Mouse (Mus musculus) Muller cell, postnatal 12 days (primary cell): ENCODE results near the gene Pex14.
A peak's percentile ranks its signal among the peaks of the same experiment; 100 is the strongest.

ENCODE experiments used
- DNase-seq: peaks from one replicate; pipeline ENCODE4 v3.0.0-alpha.2; 2015; ENCODE audit errors: inconsistent ontology term

The Pex14 gene

DNA sequence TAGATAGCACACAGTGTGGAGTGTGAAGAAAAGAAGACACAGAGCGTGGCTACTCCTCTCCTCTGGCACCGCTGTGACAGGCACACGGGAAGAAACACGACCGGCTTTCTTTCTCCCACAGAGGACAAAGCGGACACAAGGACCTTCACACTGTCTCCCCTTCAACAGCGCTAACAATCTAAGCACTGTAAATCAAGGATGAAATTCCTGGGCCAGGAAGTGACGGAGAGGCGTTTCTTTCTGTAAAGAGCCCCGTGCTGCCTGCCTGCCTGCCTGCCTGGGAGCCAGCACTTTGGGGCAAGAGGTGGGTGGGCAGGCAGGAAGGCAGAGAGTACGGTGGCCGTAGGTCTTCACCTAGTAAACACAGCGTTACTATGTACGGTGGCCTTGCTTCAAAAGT, 42.2 kb downstream of the Pex14 start:
- DNase-seq: no peak

DNA sequence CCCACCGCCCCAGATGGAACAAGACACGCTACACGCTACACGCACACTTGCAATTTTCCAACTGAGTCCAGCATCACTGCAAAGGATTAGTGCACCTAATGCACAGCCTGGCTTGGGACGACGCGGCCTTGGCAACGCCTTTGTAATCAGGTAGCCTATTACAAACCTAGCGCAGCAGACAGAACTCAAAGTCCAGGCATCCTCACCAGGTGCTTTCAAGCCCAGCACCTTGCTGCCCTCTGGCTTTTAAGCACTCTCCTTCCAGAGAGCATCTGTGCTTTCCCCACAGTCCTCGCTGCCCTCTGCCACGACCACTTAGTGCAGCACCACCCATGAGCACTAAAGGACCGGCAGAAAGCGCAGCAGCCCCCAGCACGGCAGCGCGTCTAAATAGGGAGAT, 42.7 kb downstream of the Pex14 start:
- DNase-seq: no peak

- DNase-seq: no peak
These were observed 43.8 kb downstream of the Pex14 start for GRCm38 (mm10) chr4:149055847-149056246.

DNA sequence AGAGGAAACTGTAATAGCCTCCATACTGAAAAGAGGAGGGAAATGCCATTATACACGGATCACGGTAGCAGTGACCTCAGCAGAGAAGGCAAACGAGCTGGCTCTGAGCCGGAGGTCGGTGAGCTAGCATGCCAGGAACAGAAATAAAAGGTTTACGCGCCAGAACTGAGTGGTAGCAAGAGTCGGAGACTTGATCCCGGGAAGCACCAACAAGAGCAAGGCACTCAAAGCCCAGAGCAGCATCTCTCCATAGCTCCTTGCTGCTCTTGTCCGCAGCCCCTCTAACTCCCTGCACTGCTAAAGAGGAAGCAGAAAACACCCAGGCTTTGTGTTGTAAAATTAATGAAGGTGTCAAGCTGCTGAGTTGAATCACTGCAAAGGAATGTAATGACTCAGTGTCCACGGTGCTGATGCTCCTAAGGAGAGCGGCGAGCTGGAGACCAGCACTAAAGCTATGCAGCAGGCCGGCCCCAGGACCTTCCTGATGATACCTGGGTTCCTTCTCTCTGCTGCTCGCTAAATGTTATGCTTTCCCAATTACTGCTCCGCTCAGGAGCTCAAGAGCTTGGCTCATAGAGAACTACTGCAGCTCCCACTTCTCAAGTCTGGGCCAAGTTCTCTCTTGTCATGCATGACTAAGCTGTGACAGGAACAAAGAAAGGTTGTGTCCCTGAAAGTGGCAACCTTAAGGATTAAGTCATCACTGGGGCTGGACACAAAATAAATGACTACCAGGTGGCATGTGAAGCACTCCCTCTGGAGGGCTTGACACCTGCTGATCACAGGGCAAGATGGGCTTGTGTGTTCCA, 50.1 kb downstream of the Pex14 start:
- DNase-seq: peak; percentile 92

- no peak for DNase-seq
These were observed 50.9 kb downstream of the Pex14 start for GRCm38 (mm10) chr4:149048625-149049228.

DNA sequence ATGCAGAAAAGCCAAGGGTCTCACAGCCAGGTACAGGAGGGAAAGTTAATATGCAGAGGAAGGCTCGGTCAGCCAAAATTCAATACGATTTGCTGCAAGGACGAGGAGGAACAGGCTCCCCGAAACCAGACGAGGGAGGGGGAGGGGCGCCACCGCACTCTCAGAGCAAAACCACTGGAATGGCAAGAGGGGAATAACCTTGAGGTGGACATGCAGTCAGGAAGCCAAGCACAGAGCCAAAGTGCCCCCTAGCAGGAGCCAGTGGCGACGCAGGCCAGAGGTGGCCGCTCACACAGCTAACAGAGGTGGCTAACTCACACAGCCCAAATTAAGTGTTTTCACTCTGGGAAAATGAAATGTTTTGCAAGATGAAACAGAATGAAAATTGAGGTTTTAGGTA, 52.3 kb downstream of the Pex14 start:
- peak; percentile 61 for DNase-seq

GRCm38 (mm10) chr4:149045885-149046284, 53.8 kb downstream of the Pex14 start:
- DNase-seq: no peak

GRCm38 (mm10) chr4:149040289-149040688, 59.4 kb downstream of the Pex14 start:
- no peak for DNase-seq

GRCm38 (mm10) chr4:149037706-149038105, 62.0 kb downstream of the Pex14 start:
- DNase-seq: no peak

DNA sequence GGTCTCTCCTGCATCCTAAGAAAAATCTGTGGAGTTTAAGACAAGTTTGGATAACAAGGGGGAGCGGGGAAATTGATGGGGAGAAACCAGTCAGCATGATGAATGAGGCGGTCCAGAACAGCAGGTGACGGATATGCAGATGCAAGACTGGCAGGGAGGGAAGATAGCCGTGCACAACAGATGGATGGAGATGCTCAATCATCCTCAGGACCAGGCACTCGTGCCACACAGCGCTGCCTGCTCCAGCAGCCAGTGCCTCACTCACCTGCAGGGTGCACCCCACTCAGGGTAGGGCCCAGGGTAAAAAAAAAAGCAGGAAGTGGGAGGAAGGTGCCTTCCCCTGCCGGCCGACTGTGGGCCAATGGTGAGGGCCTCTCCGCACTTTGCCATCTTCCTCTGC, 63.1 kb downstream of the Pex14 start:
- DNase-seq: no peak

GRCm38 (mm10) chr4:149031507-149031906, 68.2 kb downstream of the Pex14 start:
- no peak for DNase-seq

DNA sequence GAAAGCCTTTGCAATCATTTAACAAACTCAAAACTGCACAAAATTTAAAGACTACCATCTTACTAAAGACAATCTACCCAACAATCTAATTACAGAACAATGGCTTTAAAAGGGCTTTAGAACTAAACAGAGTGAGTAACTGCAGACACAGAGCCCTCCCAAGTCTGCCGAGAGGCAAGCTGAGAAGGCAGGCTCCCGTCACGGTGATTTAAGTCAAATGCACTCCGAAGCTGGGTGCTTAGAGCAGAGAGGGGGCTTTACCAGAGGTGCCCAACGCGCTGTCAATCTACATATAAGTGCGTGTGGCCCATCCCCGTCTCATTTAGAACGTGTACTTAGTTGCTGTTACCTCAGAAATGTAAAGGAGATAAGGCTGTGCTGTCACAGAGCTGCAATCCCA, 72.1 kb downstream of the Pex14 start:
- DNase-seq: no peak

DNA sequence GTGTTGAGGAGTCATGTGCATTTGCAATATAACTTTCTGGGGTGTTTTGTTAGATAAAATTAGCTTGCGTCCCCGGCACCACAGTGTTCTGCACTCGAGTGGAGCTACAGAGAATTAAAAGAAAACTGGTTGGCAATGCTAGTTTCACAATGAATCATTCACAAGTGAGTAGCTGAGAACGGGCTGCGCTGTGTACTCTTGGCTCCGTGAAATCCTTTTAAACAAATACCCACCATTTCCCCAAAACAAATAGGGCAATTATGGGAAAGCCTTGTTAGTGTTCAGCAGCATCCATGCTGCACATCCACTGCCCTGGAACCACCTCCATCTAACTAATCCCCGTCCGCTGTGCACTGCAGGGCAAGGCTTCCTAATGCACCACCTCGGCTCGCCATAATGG, 74.4 kb downstream of the Pex14 start:
- peak; percentile 36 for DNase-seq

DNA sequence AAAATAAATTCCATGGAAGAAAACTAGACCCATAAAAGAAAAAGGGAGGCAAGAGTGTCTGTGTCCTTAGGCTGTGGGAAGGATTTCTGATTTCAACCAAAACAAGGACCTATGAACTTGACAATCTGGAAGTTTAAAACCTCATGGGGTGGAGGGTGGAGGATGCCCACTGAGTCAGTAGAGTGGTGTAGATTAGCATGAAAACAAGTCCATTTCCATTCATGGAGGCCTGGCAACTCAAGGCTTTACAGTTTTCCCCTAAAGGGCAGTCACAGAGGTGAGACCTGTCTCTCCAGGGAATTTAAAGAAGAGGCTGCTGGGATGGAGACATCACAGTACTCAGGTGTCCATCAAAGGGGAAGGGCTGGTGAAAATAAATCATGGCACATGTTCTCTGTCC, 78.7 kb downstream of the Pex14 start:
- DNase-seq: no peak

DNA sequence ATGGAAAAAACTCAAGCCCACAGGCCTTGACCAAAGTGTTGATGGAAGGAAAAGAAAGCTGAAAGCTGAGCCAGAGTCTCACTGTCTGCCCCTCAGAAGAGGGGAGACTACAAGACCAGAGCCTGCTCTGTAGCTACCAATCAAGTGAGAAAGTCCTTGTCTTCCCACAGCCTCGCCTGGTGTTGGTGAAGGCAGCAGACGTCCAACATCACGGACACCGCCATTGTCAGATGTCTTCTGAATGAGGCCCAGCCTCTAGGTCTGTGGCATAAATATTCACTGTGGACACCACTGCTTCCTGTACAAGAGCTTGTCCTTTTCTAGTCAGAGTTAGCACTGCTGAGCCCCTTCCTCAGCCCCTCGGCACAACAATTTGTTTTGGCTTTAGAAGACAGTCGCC, 80.2 kb downstream of the Pex14 start:
- no peak for DNase-seq

- no peak for DNase-seq
These were observed 92.9 kb downstream of the Pex14 start for GRCm38 (mm10) chr4:149006756-149007155.

DNA sequence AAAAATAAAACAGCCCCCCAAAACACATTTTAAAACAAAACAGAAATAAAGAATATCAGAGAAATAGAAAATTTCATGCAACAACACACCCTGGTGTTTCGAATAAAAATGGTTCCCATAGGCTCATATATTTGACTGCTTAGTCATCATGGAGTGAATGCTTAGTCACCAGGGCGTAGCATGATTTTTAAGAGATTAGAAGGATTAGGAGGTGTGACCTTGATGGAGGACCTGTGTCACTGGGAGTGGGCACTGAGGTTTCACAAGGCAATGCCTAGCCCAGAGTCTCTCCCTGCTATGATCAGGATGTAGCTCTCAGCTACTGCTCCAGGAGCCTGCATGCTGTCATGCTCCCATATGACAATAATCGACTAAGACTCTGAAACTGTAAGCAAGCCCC, 93.6 kb downstream of the Pex14 start:
- DNase-seq: no peak

DNA sequence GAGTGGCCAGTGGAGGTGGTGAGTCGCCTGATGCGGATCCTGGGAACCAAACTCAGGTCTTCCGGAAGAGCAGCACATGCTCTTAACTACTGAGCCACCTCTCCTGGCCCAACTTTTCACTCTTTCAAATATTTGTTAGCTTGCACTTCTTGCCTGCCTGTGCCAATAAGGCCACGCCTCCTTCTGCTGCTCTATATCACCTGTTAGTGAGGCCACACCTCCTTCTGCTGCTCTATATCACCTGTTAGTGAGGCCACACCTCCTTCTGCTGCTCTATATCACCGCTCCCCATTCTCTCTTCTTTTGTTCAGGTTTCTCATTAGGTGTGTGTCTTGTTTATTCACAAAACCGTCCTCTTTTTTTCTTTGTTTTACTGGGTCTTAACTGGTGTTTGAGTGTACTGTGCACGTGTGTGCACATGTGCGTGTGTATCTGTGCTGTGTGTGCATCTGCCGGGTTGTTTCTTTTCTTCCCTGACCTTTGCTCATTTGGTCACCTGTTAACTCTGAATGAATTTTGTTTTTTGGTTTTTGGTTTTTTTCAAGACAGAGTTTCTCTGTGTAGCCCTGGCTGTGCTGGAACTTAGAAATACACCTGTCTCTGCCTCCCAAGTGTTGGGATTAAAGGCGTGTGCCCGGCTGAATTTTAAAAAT, 97.1 kb downstream of the Pex14 start:
- DNase-seq: no peak

DNA sequence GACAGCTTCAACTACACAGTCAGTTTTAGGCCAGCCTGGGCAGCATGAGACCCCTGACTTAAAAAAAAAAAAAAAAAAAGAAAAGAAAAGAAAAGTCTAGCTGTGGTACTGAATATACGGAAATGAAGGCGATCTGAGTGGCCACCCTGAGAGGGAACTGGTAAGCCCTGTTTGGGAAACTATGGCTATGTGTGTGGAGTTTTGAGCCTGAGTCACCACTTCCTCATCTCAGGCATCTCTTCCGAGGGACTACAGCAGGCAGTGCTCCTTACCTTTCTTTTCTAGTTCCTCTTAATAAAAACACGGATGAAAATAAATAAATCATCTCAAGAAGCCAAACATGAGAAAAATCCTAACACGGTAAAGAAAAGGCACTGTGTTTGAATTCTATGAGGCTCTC, 98.2 kb downstream of the Pex14 start:
- DNase-seq: no peak

DNA sequence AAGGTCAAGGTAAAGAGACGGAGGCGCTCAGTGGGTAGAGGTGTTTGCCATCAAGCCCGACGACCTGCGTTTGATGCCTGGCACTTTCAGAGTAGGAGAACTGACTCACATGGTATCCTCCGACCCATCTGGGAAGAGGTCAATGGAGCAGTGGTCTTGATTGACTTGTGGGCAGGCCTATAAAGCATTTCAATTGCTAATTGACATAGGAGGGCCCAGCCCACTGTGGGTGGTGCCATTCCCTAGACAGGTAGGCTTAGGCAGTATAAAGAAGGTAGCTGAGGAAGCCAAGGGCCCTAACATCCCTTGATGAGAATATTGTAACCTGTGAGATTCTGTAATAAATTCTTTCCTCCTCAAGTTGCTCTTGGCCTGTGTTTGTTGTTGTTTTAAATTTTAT, 98.9 kb downstream of the Pex14 start:
- DNase-seq: no peak

DNA sequence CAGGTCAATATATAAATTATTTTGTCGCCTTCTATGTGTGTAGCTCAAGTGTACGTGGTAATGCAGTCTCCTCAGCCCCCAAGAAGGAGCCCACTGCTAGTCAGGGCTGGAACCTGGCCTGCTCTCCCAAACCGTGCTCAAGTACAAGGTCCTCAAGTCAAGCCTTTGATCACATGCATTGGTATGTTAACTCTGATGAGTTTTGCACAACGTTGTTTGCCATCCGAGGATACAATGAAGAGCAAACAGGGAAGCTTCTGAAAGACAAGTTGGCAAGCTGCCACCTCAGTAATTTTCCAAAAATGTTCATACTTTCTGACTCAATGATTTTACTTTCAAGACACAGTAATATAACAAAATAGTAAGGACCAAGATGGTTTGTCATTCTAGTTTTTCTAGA, 105.7 kb downstream of the Pex14 start:
- DNase-seq: peak; percentile 28

DNA sequence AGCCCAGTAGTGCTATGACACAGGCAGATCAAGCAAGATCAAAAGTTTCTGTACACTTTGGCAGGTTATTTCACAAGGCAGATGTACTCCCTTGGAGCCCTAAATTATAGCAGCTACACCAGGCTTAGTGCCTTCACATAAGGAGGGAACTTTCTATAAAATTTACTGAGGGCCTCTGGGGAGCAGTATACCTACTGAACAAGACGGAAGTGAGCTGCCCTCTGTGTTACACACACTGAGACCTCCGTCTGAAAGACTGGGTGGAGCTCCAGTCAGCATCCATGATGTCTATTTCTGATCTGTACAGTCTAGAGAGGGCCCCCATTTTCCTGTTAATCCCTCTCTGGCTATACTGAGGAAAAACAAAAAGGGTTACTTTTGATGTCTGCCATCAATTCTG, 109.6 kb downstream of the Pex14 start:
- no peak for DNase-seq
